ENCODE assay signal across 14 mouse cellular contexts in genomic region chr9:42116418-42117056, GRCm38 (mm10). TPM values are rescaled to one million over a fixed set of nuclear protein-coding genes. Genes with fewer than 3 reads are reported as not detected.
A peak's percentile ranks its signal among the peaks of the same experiment; 100 is the strongest.
DNase-seq lines count a peak whose midpoint lies in the region; ATAC-seq and TF ChIP-seq lines count a peak whose summit lies in the region.
"Had no signal": no experiment of that assay in that cellular context is flagged by ENCODE, and none has a peak within 500 bp of the region (broad histone marks: within the 10 kb centered on the region; RNA-seq: fewer than 3 reads in every experiment).

No protein-coding gene starts in this region.

- no peak overlapping the region for H3K4me3 ChIP-seq in kidney, postnatal 0 days (replicated peaks; ENCODE audit: low read depth, low read length)
- H3K4me3 ChIP-seq in embryonic facial prominence, embryonic 12.5 days: no peak overlapping the region
- no peak overlapping the region for H3K4me3 ChIP-seq in hindbrain, embryonic 14.5 days (replicated peaks; ENCODE audit: low read length)
- H3K4me3 ChIP-seq: erythroblast, embryonic 14.5 days had no signal

- no peak overlapping the region for H3K4me2 ChIP-seq in kidney, postnatal 0 days (ENCODE audit: low read length)
- no peak overlapping the region for H3K4me2 ChIP-seq in embryonic facial prominence, embryonic 12.5 days (replicated peaks)
- H3K4me2 ChIP-seq in hindbrain, embryonic 14.5 days (replicated peaks): 0 out of 2 replicates have a peak overlapping the region, but pooled peaks have one; percentile 15
- H3K4me2 ChIP-seq: liver, embryonic 11.5 days had no signal

- no peak for TF ChIP-seq CTCF in kidney, postnatal 0 days (IDR thresholded peaks at IDR 0.05; ENCODE audit: low read depth)

- ATAC-seq in kidney, postnatal 0 days (replicated peaks; ENCODE audit: low FRiP score, low read depth): 0 out of 2 replicates have a peak, but pooled peaks have one; percentile 43
- ATAC-seq in embryonic facial prominence, embryonic 12.5 days (ENCODE audit: insufficient number of reproducible peaks, insufficient read depth, low FRiP score, low TSS enrichment): no peak
- peak; percentile 70; the same call in 1 of the 2 replicates for ATAC-seq in hindbrain, embryonic 14.5 days (ENCODE audit: low FRiP score)
- ATAC-seq: Patski had no signal

- DNase-seq in kidney, postnatal 0 days (ENCODE audit: low spot score): no peak
- no peak for DNase-seq in kidney, postnatal 14 days
- peak; percentile 60 for DNase-seq in hindbrain, embryonic 14.5 days (ENCODE audit: low spot score)
- peak; percentile 25 for DNase-seq in neural tube, embryonic 10.5 days (ENCODE audit: extremely low spot score, low spot score)
- DNase-seq in urinary bladder, postnatal 25 days (ENCODE audit: low spot score): no peak
- DNase-seq in urinary bladder, postnatal 10 days (ENCODE audit: low spot score): no peak
- DNase-seq in urinary bladder, postnatal 36 days (ENCODE audit: low spot score in 2 of 2): no peak
- DNase-seq: cerebellum, postnatal 25 days; right cerebral cortex, postnatal 14 days had no signal

- H3K9ac ChIP-seq in kidney, postnatal 0 days (ENCODE audit: low read depth, low read length): no peak overlapping the region
- no peak overlapping the region for H3K9ac ChIP-seq in embryonic facial prominence, embryonic 12.5 days
- no peak overlapping the region for H3K9ac ChIP-seq in hindbrain, embryonic 14.5 days

- H3K9me3 ChIP-seq in kidney, postnatal 0 days (replicated peaks; ENCODE audit: low read length): no peaks in the 10 kb centered on the region
- no peaks in the 10 kb centered on the region for H3K9me3 ChIP-seq in embryonic facial prominence, embryonic 12.5 days
- H3K9me3 ChIP-seq in hindbrain, embryonic 14.5 days (ENCODE audit: control insufficient read depth, low read length): no peaks in the 10 kb centered on the region

- WGBS in kidney, postnatal 0 days: 46% methylated on average over 10 of the region's 10 CpGs
- 68% methylated on average over 10 of the region's 10 CpGs for WGBS in embryonic facial prominence, embryonic 12.5 days
- WGBS in hindbrain, embryonic 14.5 days: 56% methylated on average over 10 of the region's 10 CpGs

- H3K36me3 ChIP-seq in kidney, postnatal 0 days (ENCODE audit: insufficient read depth, low read length): no peaks in the 10 kb centered on the region
- no peaks in the 10 kb centered on the region for H3K36me3 ChIP-seq in embryonic facial prominence, embryonic 12.5 days
- no peaks in the 10 kb centered on the region for H3K36me3 ChIP-seq in hindbrain, embryonic 14.5 days (replicated peaks; ENCODE audit: control insufficient read depth, insufficient read depth)

- H3K27ac ChIP-seq in kidney, postnatal 0 days: no peak overlapping the region
- 0 out of 2 replicates have a peak overlapping the region, but pooled peaks have one; percentile 41 for H3K27ac ChIP-seq in embryonic facial prominence, embryonic 12.5 days
- peak overlapping the region; percentile 82 for H3K27ac ChIP-seq in hindbrain, embryonic 14.5 days
- H3K27ac ChIP-seq: macrophage had no signal

- H3K4me1 ChIP-seq in kidney, postnatal 0 days (replicated peaks; ENCODE audit: insufficient read depth, low read length): no peaks in the 10 kb centered on the region
- peaks cover 18% of the 10 kb centered on the region; the same call in 1 of the 2 replicates for H3K4me1 ChIP-seq in embryonic facial prominence, embryonic 12.5 days
- peaks cover 26% of the 10 kb centered on the region for H3K4me1 ChIP-seq in hindbrain, embryonic 14.5 days (replicated peaks; ENCODE audit: control insufficient read depth, insufficient read depth, low read length)

- no peaks in the 10 kb centered on the region for H3K27me3 ChIP-seq in kidney, postnatal 0 days (ENCODE audit: insufficient read depth, low read length)
- H3K27me3 ChIP-seq in embryonic facial prominence, embryonic 12.5 days: no peaks in the 10 kb centered on the region
- H3K27me3 ChIP-seq in hindbrain, embryonic 14.5 days (ENCODE audit: control insufficient read depth, insufficient read depth, low read length): no peaks in the 10 kb centered on the region
- H3K27me3 ChIP-seq: Patski had no signal

RNA-seq across cellular contexts. Expression of gene Sorl1, which starts 7.6 kb away (rescaled TPM):
- polyA plus RNA-seq in kidney, postnatal 0 days (2015; fragmentation: Nextera tagmentation; extraction: Ambion mirVana): 11.1 and 11.8 TPM in 2 replicates
- 11.3 and 11.6 TPM in 2 replicates for polyA plus RNA-seq in embryonic facial prominence, embryonic 12.5 days (2016; fragmentation: Nextera tagmentation; extraction: Ambion mirVana)
- polyA plus RNA-seq in hindbrain, embryonic 14.5 days (2014; fragmentation: Nextera tagmentation; extraction: Ambion mirVana): 17.9 and 21.4 TPM in 2 replicates

Comparison
In these comparisons a context has a peak if more than half of its experiments do, and no peak if none do; other contexts are left out.
1. DNase-seq: peak in hindbrain, embryonic 14.5 days (single experiment) and neural tube, embryonic 10.5 days (single experiment); none in kidney, postnatal 0 days (single experiment), kidney, postnatal 14 days (single experiment), urinary bladder, postnatal 25 days (single experiment), urinary bladder, postnatal 10 days (single experiment) and urinary bladder, postnatal 36 days (0 of 2).